Mouse (Mus musculus) ES-E14 (cell line): ENCODE data around the gene Tnrc18. TPM values are rescaled to one million over a fixed set of nuclear protein-coding genes. Genes with fewer than 3 reads are reported as not detected.

Source experiments
- DNase-seq: peaks from one replicate; pipeline ENCODE4 v3.0.0-alpha.2; 2013; ENCODE audit warnings: low read depth, low spot score
- H3K27ac ChIP-seq: 2 replicates; pipeline ENCODE4 v1.5.1; 2012; ENCODE audit warnings: low read depth, mild to moderate bottlenecking, low read length, moderate library complexity, mixed read lengths; ENCODE audit not compliant: poor library complexity, insufficient read depth, severe bottlenecking
- H3K36me3 ChIP-seq: 2 replicates; pipeline ENCODE4 v1.6.1; 2012; ENCODE audit warnings: mild to moderate bottlenecking, low read length, moderate library complexity, mixed read lengths; ENCODE audit not compliant: control insufficient read depth, poor library complexity, insufficient read depth, severe bottlenecking
- H3K4me1 ChIP-seq, 2 experiments: fragments of 150-350 bp in 1 of 2; sonication (generic) in 1 of 2; 2 replicates each; pipeline ENCODE4 v1.6.1; 2012; ENCODE audit warnings: low read length in 2 of 2, mild to moderate bottlenecking in 1 of 2, mixed read lengths in 1 of 2; ENCODE audit not compliant: control insufficient read depth in 2 of 2, insufficient read depth in 2 of 2, poor library complexity in 1 of 2
- H3K4me3 ChIP-seq, 2 experiments: fragments of 150-350 bp in 1 of 2; sonication (generic) in 1 of 2; 2 replicates each; pipeline ENCODE4 v1.5.1; 2012; ENCODE audit warnings: low read length in 2 of 2, low read depth in 1 of 2, mild to moderate bottlenecking in 1 of 2, mixed read lengths in 1 of 2; ENCODE audit not compliant: insufficient read depth in 1 of 2, poor library complexity in 1 of 2, severe bottlenecking in 1 of 2
- H3K9ac ChIP-seq: 2 replicates; pipeline ENCODE4 v1.6.1; 2012; ENCODE audit warnings: low read depth, mild to moderate bottlenecking, low read length, mixed read lengths; ENCODE audit not compliant: poor library complexity, insufficient read depth, severe bottlenecking
- H3K9me3 ChIP-seq: fragments of 150-350 bp; sonication (generic); 2 replicates; pipeline ENCODE4 v1.6.1; 2012; ENCODE audit warnings: low read depth, mild to moderate bottlenecking, low read length; ENCODE audit not compliant: control insufficient read depth, insufficient read depth
- CHD2 ChIP-seq: IDR thresholded peaks from 2 replicates; pipeline ENCODE4 v1.6.1; 2014; ENCODE audit warnings: mild to moderate bottlenecking, low read depth, low read length, inconsistent platforms
- HCFC1 ChIP-seq: IDR thresholded peaks from 2 replicates; pipeline ENCODE4 v1.6.1; 2012; ENCODE audit warnings: low read length, inconsistent platforms, borderline replicate concordance; ENCODE audit not compliant: insufficient read depth
- MAFK ChIP-seq: IDR thresholded peaks from 2 replicates; pipeline ENCODE4 v1.6.1; 2014; ENCODE audit warnings: mild to moderate bottlenecking, low read depth, low read length, inconsistent platforms; ENCODE audit not compliant: insufficient read depth
- ZC3H11A ChIP-seq: IDR thresholded peaks from 2 replicates; pipeline ENCODE4 v1.6.1; 2012; ENCODE audit warnings: low read depth, mild to moderate bottlenecking, inconsistent platforms, low read length, borderline replicate concordance
- ZNF384 ChIP-seq: IDR thresholded peaks from 2 replicates; pipeline ENCODE4 v1.6.1; 2012; ENCODE audit warnings: low read depth, low read length, inconsistent platforms
- in situ Hi-C, 2 experiments: fragments of 600-800 bp; cut with MboI; formaldehyde crosslinking; loops; one replicate each; pipeline ENCODE4 v1.15.1; 2025; ENCODE audit warnings: low sequenced_read_pairs in 2 of 2, inconsistent platforms in 1 of 2; ENCODE audit not compliant: unreplicated experiment in 2 of 2
- total RNA-seq: library from RNA; depleted of rRNA; stranded (reverse); fragments of 300-350 nt; gene quantifications from 2 replicates; pipeline ENCODE4 v1.2.3, GENCODE M21; 2012

The Tnrc18 gene
- total RNA-seq, 1 experiment = 20.7 TPM

GRCm38 (mm10) chr5:142803746-142804145 is 13.7 kb downstream of the Tnrc18 start:
- Histone ChIP-seq H3K9me3 (no peaks in the 10 kb centered on the region), H3K27ac (no peak overlapping the region; the same call in 1 of the 2 replicates), H3K9ac (no peak overlapping the region), H3K4me3 (no peak overlapping the region), H3K36me3 (no peaks in the 10 kb centered on the region), H3K4me1 (peaks cover 7 to 38% of the 10 kb centered on the region in 2 experiments; a peak in 3 of 4 replicates)
- in situ Hi-C loops = no loop called here
- DNase-seq = no peak
- no peak for TF ChIP-seq CHD2
- peak; percentile 88 for TF ChIP-seq MAFK

GRCm38 (mm10) chr5:142802884-142803283 is 14.6 kb downstream of the Tnrc18 start:
- TF ChIP-seq HCFC1 (no peak), ZNF384 (no peak), CHD2 (no peak), MAFK (no peak), ZC3H11A (no peak)
- Histone ChIP-seq H3K36me3 (no peaks in the 10 kb centered on the region), H3K9me3 (no peaks in the 10 kb centered on the region), H3K9ac (no peak overlapping the region), H3K27ac (no peak overlapping the region), H3K4me3 (no peak overlapping the region), H3K4me1 (peaks cover 9 to 45% of the 10 kb centered on the region in 2 experiments; a peak in 3 of 4 replicates)
- DNase-seq = no peak
- in situ Hi-C loops = no loop called here

- no peaks in the 10 kb centered on the region for H3K36me3 ChIP-seq
- TF ChIP-seq ZC3H11A (no peak), HCFC1 (no peak), MAFK (no peak), ZNF384 (no peak), CHD2 (no peak)
- peaks cover 13 to 50% of the 10 kb centered on the region in 2 experiments for H3K4me1 ChIP-seq
- no peak overlapping the region for H3K4me3 ChIP-seq
- no peaks in the 10 kb centered on the region for H3K9me3 ChIP-seq
- in situ Hi-C loops = no loop called here
- no peak for DNase-seq
- H3K27ac ChIP-seq = no peak overlapping the region; the same call in 1 of the 2 replicates
- no peak overlapping the region for H3K9ac ChIP-seq
These were observed 15.5 kb downstream of the Tnrc18 start for GRCm38 (mm10) chr5:142801977-142802376.

- Histone ChIP-seq H3K27ac (no peak overlapping the region; the same call in 1 of the 2 replicates), H3K36me3 (no peaks in the 10 kb centered on the region), H3K9ac (no peak overlapping the region), H3K9me3 (no peaks in the 10 kb centered on the region), H3K4me1 (peaks cover 14 to 53% of the 10 kb centered on the region in 2 experiments), H3K4me3 (no peak overlapping the region; a peak in 1 of 4 replicates)
- DNase-seq = no peak
- TF ChIP-seq MAFK (no peak), HCFC1 (no peak), ZNF384 (no peak), CHD2 (no peak), ZC3H11A (no peak)
- in situ Hi-C loops = no loop called here
These were observed 16.8 kb downstream of the Tnrc18 start for GRCm38 (mm10) chr5:142800656-142801055.

GRCm38 (mm10) chr5:142800198-142800597 is 17.3 kb downstream of the Tnrc18 start:
- peaks cover 14 to 50% of the 10 kb centered on the region in 2 experiments for H3K4me1 ChIP-seq
- peak overlapping the region; percentile 60; the same call in 1 of the 2 replicates for H3K9ac ChIP-seq
- H3K9me3 ChIP-seq = no peaks in the 10 kb centered on the region
- in situ Hi-C loops = no loop called here
- peak overlapping the region; percentile 76 for H3K27ac ChIP-seq
- H3K36me3 ChIP-seq = no peaks in the 10 kb centered on the region
- no peak for TF ChIP-seq CHD2
- no peak for TF ChIP-seq HCFC1
- no peak for TF ChIP-seq ZNF384
- no peak for TF ChIP-seq MAFK
- no peak for TF ChIP-seq ZC3H11A
- no peak for DNase-seq
- peak overlapping the region; percentile 27 to 50 for H3K4me3 ChIP-seq
